Mouse (Mus musculus): Measurements from ENCODE around the gene Olfr502. TPM values are rescaled to one million over a fixed set of nuclear protein-coding genes. Genes with fewer than 3 reads are reported as not detected.

Olfr502 gene
- not detected in 2 replicates for polyA plus RNA-seq (2012; rRNA removed)

DNA sequence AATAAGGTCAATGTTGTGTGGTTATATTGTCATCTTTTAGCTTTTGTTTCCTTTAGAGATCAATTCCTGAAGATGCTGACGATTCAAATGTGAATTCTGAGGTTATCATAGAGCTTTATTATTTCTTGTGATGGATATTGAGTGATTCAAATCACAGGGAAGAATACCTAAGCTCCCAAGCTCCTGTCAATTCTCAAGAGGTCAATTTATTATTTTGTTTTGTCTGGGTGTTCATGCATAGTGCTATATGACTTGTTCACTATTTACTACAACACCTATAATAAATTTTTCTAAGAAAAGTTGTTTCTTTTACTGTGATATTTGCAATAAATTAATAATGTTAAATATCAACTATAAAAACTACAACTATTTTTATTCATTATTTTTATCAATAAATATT, at the start of gene Olfr502:
Olfr502 (minus strand) TSS at position 101 of the 400 bp plus-strand sequence.

DNA sequence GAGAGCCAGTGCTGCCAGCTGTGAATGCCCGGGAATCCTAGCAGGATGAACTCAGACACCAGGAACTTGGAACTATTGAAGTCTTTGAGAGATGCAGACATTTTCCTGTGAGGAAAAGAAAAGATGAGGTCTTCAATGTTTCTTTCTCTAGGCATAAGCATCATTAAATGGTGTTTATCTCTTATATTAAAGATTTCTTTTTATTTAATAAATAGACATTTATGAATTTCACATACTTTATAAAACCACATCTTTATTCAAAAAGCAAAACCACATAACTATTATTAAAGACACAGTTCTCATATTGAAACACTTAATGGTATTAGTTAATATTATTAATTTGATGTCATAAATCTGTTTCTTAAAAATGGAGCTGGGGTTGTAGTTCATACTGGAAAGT, 40.8 kb upstream of the Olfr502 start, which contains the start of gene Olfr504:
Olfr504 (minus strand) TSS at position 101 of the 400 bp plus-strand sequence.

DNA sequence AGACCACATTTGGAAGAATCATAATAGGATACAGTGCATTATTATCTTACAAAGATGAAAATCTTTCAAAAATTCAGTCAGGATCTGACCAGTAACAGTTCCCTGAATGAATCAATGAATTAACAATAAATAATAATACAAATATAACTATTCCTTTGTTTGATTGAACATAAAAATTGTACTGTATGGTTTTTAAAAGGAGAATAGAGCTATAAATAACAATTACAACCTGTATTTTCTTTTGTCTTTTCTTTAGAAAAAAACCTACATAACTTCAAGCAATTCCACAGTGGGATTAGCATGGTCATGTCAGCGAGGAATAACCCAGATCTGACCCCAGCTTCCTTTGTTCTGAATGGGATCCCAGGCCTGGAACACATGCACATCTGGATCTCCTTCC, 19.4 kb upstream of the Olfr502 start, which contains the start of gene Olfr503:
Olfr503 (plus strand) TSS at position 301 of the 400 bp plus-strand sequence.

Other genes with a start within 250 kb of the Olfr502 start
- gene Olfr490, start 236.1 kb downstream of the Olfr502 start, polyA plus RNA-seq (2012; rRNA removed), result not detected in 2 replicates
- not detected in 2 replicates for gene Olfr491, start 211.6 kb downstream of the Olfr502 start, polyA plus RNA-seq (2012; rRNA removed)
- gene Olfr492, start 201.4 kb downstream of the Olfr502 start, polyA plus RNA-seq (2012; rRNA removed), result not detected in 2 replicates
- gene Olfr493, start 178.1 kb downstream of the Olfr502 start, polyA plus RNA-seq (2012; rRNA removed), result not detected in 2 replicates
- not detected in 2 replicates for gene Olfr494, start 159.7 kb downstream of the Olfr502 start, polyA plus RNA-seq (2012; rRNA removed)
- gene Olfr495, start 131.9 kb downstream of the Olfr502 start, polyA plus RNA-seq (2012; rRNA removed), result not detected in 2 replicates
- not detected in 2 replicates for gene Olfr497, start 104.6 kb downstream of the Olfr502 start, polyA plus RNA-seq (2012; rRNA removed)
- gene Olfr498, start 59.7 kb downstream of the Olfr502 start, polyA plus RNA-seq (2012; rRNA removed), result not detected in 2 replicates
- gene Olfr503, start 19.5 kb upstream of the Olfr502 start, polyA plus RNA-seq (2012; rRNA removed), result not detected in 2 replicates
- not detected in 2 replicates for gene Olfr504, start 40.7 kb upstream of the Olfr502 start, polyA plus RNA-seq (2012; rRNA removed)
- not detected in 2 replicates for gene Olfr506, start 85.7 kb upstream of the Olfr502 start, polyA plus RNA-seq (2012; rRNA removed)
- gene Olfr507, start 96.7 kb upstream of the Olfr502 start, polyA plus RNA-seq (2012; rRNA removed), result not detected in 2 replicates
- gene Olfr508, start 104.9 kb upstream of the Olfr502 start, polyA plus RNA-seq (2012; rRNA removed), result not detected in 2 replicates
- 0.03 TPM in 1 of 2 replicates, not detected in the other for gene Olfr509, start 126.8 kb upstream of the Olfr502 start, polyA plus RNA-seq (2012; rRNA removed)
- gene Olfr510, start 141.4 kb upstream of the Olfr502 start, polyA plus RNA-seq (2012; rRNA removed), result not detected in 2 replicates
- gene Olfr512, start 188.3 kb upstream of the Olfr502 start, polyA plus RNA-seq (2012; rRNA removed), result not detected in 2 replicates
- not detected in 2 replicates for gene Olfr513, start 225.9 kb upstream of the Olfr502 start, polyA plus RNA-seq (2012; rRNA removed)